Mouse (Mus musculus) forebrain, embryonic 13.5 days (tissue): ENCODE measurements at regions not wholly inside any gene's neighbourhood (a gene's known extent, or its start where the extent isn't known, plus 50 kb on each side); places are given as distances from the start of the nearest gene placed in this dataset.

Experiments
- ATAC-seq: fragments of 200-750 bp; cut with Nextera tagmentation; 2 replicates; pipeline ENCODE4 v1.8.0; 2017
- H3K27ac ChIP-seq: fragments of 300-500 bp; sonication (generic); 2 replicates; pipeline ENCODE4 v1.5.1; 2015; ENCODE audit warnings: inconsistent platforms, mild to moderate bottlenecking, moderate library complexity
- H3K27me3 ChIP-seq: fragments of 300-500 bp; sonication (generic); 2 replicates; pipeline ENCODE4 v1.6.1; 2015; ENCODE audit warnings: mild to moderate bottlenecking, inconsistent platforms
- H3K36me3 ChIP-seq: fragments of 300-500 bp; sonication (generic); 2 replicates; pipeline ENCODE4 v1.6.1; 2015; ENCODE audit warnings: mild to moderate bottlenecking, inconsistent platforms; ENCODE audit not compliant: poor library complexity, severe bottlenecking
- H3K4me1 ChIP-seq: fragments of 300-500 bp; sonication (generic); 2 replicates; pipeline ENCODE4 v1.6.1; 2015; ENCODE audit warnings: inconsistent platforms
- H3K4me2 ChIP-seq: fragments of 300-500 bp; sonication (generic); 2 replicates; pipeline ENCODE4 v1.6.1; 2015; ENCODE audit warnings: inconsistent platforms, mild to moderate bottlenecking, moderate library complexity
- H3K4me3 ChIP-seq: fragments of 300-500 bp; sonication (generic); 2 replicates; pipeline ENCODE4 v1.5.1; 2015; ENCODE audit warnings: mild to moderate bottlenecking, inconsistent platforms
- H3K9ac ChIP-seq: fragments of 300-500 bp; sonication (generic); 2 replicates; pipeline ENCODE4 v1.6.1; 2015; ENCODE audit warnings: mild to moderate bottlenecking, inconsistent platforms
- H3K9me3 ChIP-seq: fragments of 300-500 bp; sonication (generic); replicated peaks from 2 replicates; pipeline ENCODE4 v1.6.1; 2016; ENCODE audit warnings: inconsistent platforms
- WGBS: fragments of 180-500 bp; shearing (Covaris S2); methylation state at CpG from one replicate; pipeline ENCODE4 v1.1.7; 2015; 5-methylcytosine and 5-hydroxymethylcytosine counted together

GRCm38 (mm10) chr2:108980921-108981320, 299.6 kb upstream of the Kif18a start:
- Histone ChIP-seq H3K4me3 (no peak overlapping the region), H3K9me3 (no peaks in the 10 kb centered on the region), H3K27ac (no peak overlapping the region), H3K36me3 (no peaks in the 10 kb centered on the region), H3K27me3 (no peaks in the 10 kb centered on the region), H3K4me1 (no peaks in the 10 kb centered on the region), H3K4me2 (no peak overlapping the region), H3K9ac (no peak overlapping the region)
- WGBS: 87% methylated on average over 5 of the region's 5 CpGs
- no peak for ATAC-seq

- 52% methylated on average over 1 of the region's 1 CpGs for WGBS
These were observed 264.3 kb upstream of the Kif18a start for GRCm38 (mm10) chr2:109016223-109016622.

GRCm38 (mm10) chr2:109017018-109017707, 263.4 kb upstream of the Kif18a start:
- ATAC-seq: no peak
- H3K9me3 ChIP-seq: no peaks in the 10 kb centered on the region
- H3K36me3 ChIP-seq: no peaks in the 10 kb centered on the region

More at GRCm38 (mm10) chr2:109016223-109016622, 264.3 kb upstream of the Kif18a start:
- ATAC-seq: no peak
- no peaks in the 10 kb centered on the region for H3K9me3 ChIP-seq
- H3K27me3 ChIP-seq: no peaks in the 10 kb centered on the region
- no peak overlapping the region for H3K4me3 ChIP-seq
- no peaks in the 10 kb centered on the region for H3K4me1 ChIP-seq
- H3K27ac ChIP-seq: no peak overlapping the region
- no peak overlapping the region for H3K9ac ChIP-seq
- H3K4me2 ChIP-seq: no peak overlapping the region
- no peaks in the 10 kb centered on the region for H3K36me3 ChIP-seq

GRCm38 (mm10) chr2:109038131-109038695, 242.3 kb upstream of the Kif18a start:
- no peaks in the 10 kb centered on the region for H3K9me3 ChIP-seq
- H3K36me3 ChIP-seq: no peaks in the 10 kb centered on the region
- H3K27ac ChIP-seq: no peak overlapping the region
- WGBS: 27% methylated on average over 6 of the region's 6 CpGs
- peak; percentile 74; the same call in 1 of the 2 replicates for ATAC-seq
- H3K4me3 ChIP-seq: no peak overlapping the region
- H3K4me1 ChIP-seq: no peaks in the 10 kb centered on the region
- no peak overlapping the region for H3K4me2 ChIP-seq
- H3K9ac ChIP-seq: no peak overlapping the region
- H3K27me3 ChIP-seq: no peaks in the 10 kb centered on the region

More at GRCm38 (mm10) chr2:109017018-109017707, 263.4 kb upstream of the Kif18a start:
- no peak overlapping the region for H3K9ac ChIP-seq
- no peaks in the 10 kb centered on the region for H3K4me1 ChIP-seq
- no peaks in the 10 kb centered on the region for H3K27me3 ChIP-seq
- 92% methylated on average over 1 of the region's 1 CpGs for WGBS
- no peak overlapping the region for H3K4me3 ChIP-seq
- no peak overlapping the region for H3K27ac ChIP-seq
- no peak overlapping the region for H3K4me2 ChIP-seq
